Mouse (Mus musculus): ENCODE measurements at regions not wholly inside any gene's neighbourhood (a gene's known extent, or its start where the extent isn't known, plus 50 kb on each side); places are given as distances from the start of the nearest gene placed in this dataset.

- no peak overlapping the region for H3K9ac ChIP-seq (ENCODE audit: low read depth, low read length)
- 84% methylated on average over 17 of the region's 17 CpGs for WGBS
- no peaks in the 10 kb centered on the region for H3K79me2 ChIP-seq (ENCODE audit: control insufficient read depth, insufficient read depth, low read length)
- no peak overlapping the region for H3K4me3 ChIP-seq (ENCODE audit: insufficient read depth, low read depth, low read length)
- H3K4me1 ChIP-seq (ENCODE audit: control insufficient read depth, insufficient read depth, low read length), result no peaks in the 10 kb centered on the region
- no peak overlapping the region for H3K27ac ChIP-seq (replicated peaks; ENCODE audit: insufficient read depth, low read depth, low read length)
- H3K36me3 ChIP-seq (ENCODE audit: control insufficient read depth, insufficient read depth, low read length), result no peaks in the 10 kb centered on the region
- DNase-seq (ENCODE audit: extremely low read depth, low read depth, low spot score), result no peak
- no peak for TF ChIP-seq POLR2A (IDR thresholded peaks at IDR 0.05; ENCODE audit: extremely low read depth, insufficient read depth, low read length)
- no peak for TF ChIP-seq CTCF (IDR thresholded peaks at IDR 0.05; ENCODE audit: low read depth, low read length)
- no peaks in the 10 kb centered on the region for H3K27me3 ChIP-seq (ENCODE audit: control insufficient read depth, insufficient read depth, low read length)
Observed at GRCm38 (mm10) chr8:88019243-88020115, 60.1 kb upstream of the Zfp423 start.

- TF ChIP-seq CTCF (IDR thresholded peaks at IDR 0.05; ENCODE audit: low read depth, low read length) (no peak), POLR2A (IDR thresholded peaks at IDR 0.05; ENCODE audit: extremely low read depth, insufficient read depth, low read length) (no peak)
- 97% methylated on average over 4 of the region's 4 CpGs for WGBS
Observed at GRCm38 (mm10) chr8:88018494-88018893, 59.1 kb upstream of the Zfp423 start.

DNA sequence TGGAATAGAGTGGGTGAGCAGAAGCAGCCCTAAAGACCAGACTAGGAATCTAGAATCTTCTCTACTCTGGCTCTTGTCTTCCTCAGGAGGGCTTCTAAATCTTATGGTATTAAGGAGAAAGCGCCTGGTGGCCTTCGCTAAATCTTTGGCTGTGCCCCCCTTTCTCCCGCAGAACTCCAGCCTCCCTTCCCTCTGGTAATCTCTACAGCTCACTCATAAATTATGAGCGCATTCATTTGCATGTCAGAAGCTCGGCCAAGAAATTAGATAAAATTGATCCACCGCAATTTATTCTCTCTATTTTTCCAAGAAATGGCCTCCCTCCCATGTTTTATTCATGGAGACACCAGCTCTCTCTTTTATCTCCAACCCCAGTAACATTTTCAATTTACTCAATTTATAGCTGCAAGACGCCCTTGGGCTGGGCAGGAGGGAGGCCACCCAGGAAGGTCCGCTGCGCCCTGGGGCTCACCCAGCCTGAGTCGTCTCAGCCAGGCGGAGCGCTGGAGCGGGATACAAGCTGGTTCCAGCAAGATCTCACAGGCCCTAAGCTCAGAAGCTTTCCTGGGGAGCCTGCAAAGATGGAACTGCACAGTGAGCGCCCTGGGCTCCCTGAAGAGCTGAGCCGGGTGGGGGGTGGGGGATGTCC lies 52.9 kb upstream of the Zfp423 start:
- no peaks in the 10 kb centered on the region for H3K4me1 ChIP-seq (ENCODE audit: control insufficient read depth, insufficient read depth, low read length)
- no peaks in the 10 kb centered on the region for H3K36me3 ChIP-seq (ENCODE audit: control insufficient read depth, insufficient read depth, low read length)
- no peak overlapping the region for H3K27ac ChIP-seq (replicated peaks; ENCODE audit: insufficient read depth, low read depth, low read length)
- no peak for TF ChIP-seq CTCF (IDR thresholded peaks at IDR 0.05; ENCODE audit: low read depth, low read length)
- no peak for TF ChIP-seq POLR2A (IDR thresholded peaks at IDR 0.05; ENCODE audit: extremely low read depth, insufficient read depth, low read length)
- no peak overlapping the region for H3K4me3 ChIP-seq (ENCODE audit: insufficient read depth, low read depth, low read length)
- H3K9ac ChIP-seq (ENCODE audit: low read depth, low read length), result no peak overlapping the region
- no peak for DNase-seq (ENCODE audit: extremely low read depth, low read depth, low spot score)
- 80% methylated on average over 15 of the region's 15 CpGs for WGBS
- no peaks in the 10 kb centered on the region for H3K27me3 ChIP-seq (ENCODE audit: control insufficient read depth, insufficient read depth, low read length)
- no peaks in the 10 kb centered on the region for H3K79me2 ChIP-seq (ENCODE audit: control insufficient read depth, insufficient read depth, low read length)

More at GRCm38 (mm10) chr8:88018494-88018893, 59.1 kb upstream of the Zfp423 start:
- H3K36me3 ChIP-seq (ENCODE audit: control insufficient read depth, insufficient read depth, low read length), result no peaks in the 10 kb centered on the region
- no peak overlapping the region for H3K27ac ChIP-seq (replicated peaks; ENCODE audit: insufficient read depth, low read depth, low read length)
- no peaks in the 10 kb centered on the region for H3K27me3 ChIP-seq (ENCODE audit: control insufficient read depth, insufficient read depth, low read length)
- no peak overlapping the region for H3K9ac ChIP-seq (ENCODE audit: low read depth, low read length)
- no peak overlapping the region for H3K4me3 ChIP-seq (ENCODE audit: insufficient read depth, low read depth, low read length)
- DNase-seq (ENCODE audit: extremely low read depth, low read depth, low spot score), result no peak
- H3K4me1 ChIP-seq (ENCODE audit: control insufficient read depth, insufficient read depth, low read length), result no peaks in the 10 kb centered on the region
- H3K79me2 ChIP-seq (ENCODE audit: control insufficient read depth, insufficient read depth, low read length), result no peaks in the 10 kb centered on the region

DNA sequence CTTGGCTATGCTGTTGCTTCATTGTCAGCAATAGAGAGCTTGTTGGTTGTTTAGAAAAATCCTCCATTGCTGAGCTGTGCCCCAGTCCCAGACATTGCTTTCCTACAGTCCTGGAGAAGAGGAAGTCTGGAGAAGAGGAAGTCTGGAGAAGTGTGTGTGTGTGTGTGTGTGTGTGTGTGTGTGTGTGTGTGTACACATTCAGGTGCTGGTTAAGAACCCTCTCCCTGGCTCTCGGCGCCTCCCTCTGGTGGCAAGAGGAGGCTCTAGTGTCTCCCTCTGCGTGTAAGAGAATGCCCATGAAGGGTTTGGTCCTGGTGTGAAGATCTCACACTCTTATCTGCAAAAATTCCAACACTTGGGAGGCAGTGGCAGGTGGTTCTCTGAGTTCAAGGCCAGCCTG lies 51.2 kb upstream of the Zfp423 start:
- 20% methylated on average over 3 of the region's 3 CpGs for WGBS
- Histone ChIP-seq H3K4me3 (ENCODE audit: insufficient read depth, low read depth, low read length) (no peak overlapping the region), H3K4me1 (ENCODE audit: control insufficient read depth, insufficient read depth, low read length) (no peaks in the 10 kb centered on the region), H3K27me3 (ENCODE audit: control insufficient read depth, insufficient read depth, low read length) (no peaks in the 10 kb centered on the region), H3K9ac (ENCODE audit: low read depth, low read length) (no peak overlapping the region), H3K36me3 (ENCODE audit: control insufficient read depth, insufficient read depth, low read length) (no peaks in the 10 kb centered on the region), H3K27ac (replicated peaks; ENCODE audit: insufficient read depth, low read depth, low read length) (no peak overlapping the region), H3K79me2 (ENCODE audit: control insufficient read depth, insufficient read depth, low read length) (no peaks in the 10 kb centered on the region)
- TF ChIP-seq POLR2A (IDR thresholded peaks at IDR 0.05; ENCODE audit: extremely low read depth, insufficient read depth, low read length) (no peak), CTCF (IDR thresholded peaks at IDR 0.05; ENCODE audit: low read depth, low read length) (peak; percentile 58)
- DNase-seq (ENCODE audit: extremely low read depth, low read depth, low spot score), result peak; percentile 28

DNA sequence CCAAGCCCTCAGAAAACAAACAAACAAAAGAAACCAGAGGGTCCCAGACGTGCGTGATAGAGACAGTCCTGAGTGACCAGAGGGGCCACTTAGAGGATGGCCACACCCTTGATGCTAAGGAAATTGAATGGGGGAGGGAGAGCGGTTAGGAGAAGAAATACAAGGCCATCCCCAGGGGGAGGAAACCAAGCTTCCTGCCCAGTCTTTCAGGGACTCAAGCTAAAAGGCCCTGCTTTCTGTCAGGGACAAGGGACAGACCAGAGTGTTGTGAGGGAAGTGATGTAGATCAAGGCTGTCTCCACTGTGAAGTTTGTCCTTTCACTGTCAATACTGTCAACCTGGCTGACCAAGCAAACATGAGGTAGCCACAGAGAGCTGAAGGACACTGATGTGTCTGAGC lies 50.5 kb upstream of the Zfp423 start:
- no peaks in the 10 kb centered on the region for H3K27me3 ChIP-seq (ENCODE audit: control insufficient read depth, insufficient read depth, low read length)
- no peak overlapping the region for H3K27ac ChIP-seq (replicated peaks; ENCODE audit: insufficient read depth, low read depth, low read length)
- no peak overlapping the region for H3K4me3 ChIP-seq (ENCODE audit: insufficient read depth, low read depth, low read length)
- 62% methylated on average over 3 of the region's 3 CpGs for WGBS
- H3K4me1 ChIP-seq (ENCODE audit: control insufficient read depth, insufficient read depth, low read length), result no peaks in the 10 kb centered on the region
- no peak for TF ChIP-seq CTCF (IDR thresholded peaks at IDR 0.05; ENCODE audit: low read depth, low read length)
- no peak for TF ChIP-seq POLR2A (IDR thresholded peaks at IDR 0.05; ENCODE audit: extremely low read depth, insufficient read depth, low read length)
- no peak for DNase-seq (ENCODE audit: extremely low read depth, low read depth, low spot score)
- no peaks in the 10 kb centered on the region for H3K79me2 ChIP-seq (ENCODE audit: control insufficient read depth, insufficient read depth, low read length)
- no peak overlapping the region for H3K9ac ChIP-seq (ENCODE audit: low read depth, low read length)
- H3K36me3 ChIP-seq (ENCODE audit: control insufficient read depth, insufficient read depth, low read length), result no peaks in the 10 kb centered on the region

Data from liver, adult 2 months (tissue).